Mouse (Mus musculus): ENCODE results near the gene Snd1.

- no peak for TF ChIP-seq CTCF (IDR thresholded peaks at IDR 0.05; ENCODE audit: borderline replicate concordance, insufficient read depth, low read length)
- no peak for TF ChIP-seq POLR2A (IDR thresholded peaks at IDR 0.05; ENCODE audit: low read depth, low read length)
Measured at GRCm38 (mm10) chr6:28731246-28731645, 256.3 kb downstream of the Snd1 start.

Measured in embryonic fibroblast, embryonic 13.5 days (primary cell).